In genomic region chr13:5866532-5866931, GRCm38 (mm10) we compare ENCODE assay signal across 17 mouse cellular contexts. TPM values are rescaled to one million over a fixed set of nuclear protein-coding genes. Genes with fewer than 3 reads are reported as not detected.
A peak's percentile ranks its signal among the peaks of the same experiment; 100 is the strongest.
DNase-seq lines count a peak whose midpoint lies in the region; ATAC-seq and TF ChIP-seq lines count a peak whose summit lies in the region.
"Had no signal": no experiment of that assay in that cellular context is flagged by ENCODE, and none has a peak within 500 bp of the region (broad histone marks: within the 10 kb centered on the region; RNA-seq: fewer than 3 reads in every experiment).

No protein-coding gene starts in this region.

- no peak for ATAC-seq in heart, embryonic 11.5 days (replicated peaks; ENCODE audit: insufficient number of reproducible peaks, low FRiP score, low TSS enrichment)
- no peak for ATAC-seq in hindbrain, embryonic 16.5 days
- ATAC-seq: activated CD4-positive, CD25-positive, alpha-beta regulatory T cell, adult 4 months; intestine, embryonic 16.5 days; liver, postnatal 0 days had no signal

- H3K4me2 ChIP-seq in heart, embryonic 11.5 days: no peak overlapping the region
- peak overlapping the region; percentile 66 for H3K4me2 ChIP-seq in hindbrain, embryonic 16.5 days (ENCODE audit: low read length)
- peak overlapping the region; percentile 91 for H3K4me2 ChIP-seq in myocyte (ENCODE audit: low read depth)
- H3K4me2 ChIP-seq: limb, embryonic 13.5 days had no signal

- H3K4me3 ChIP-seq in heart, adult 2 months: peak overlapping the region; percentile 89
- H3K4me3 ChIP-seq in heart, embryonic 11.5 days (ENCODE audit: low read depth, low read length): no peak overlapping the region
- H3K4me3 ChIP-seq in left cerebral cortex, adult 2 months: peak overlapping the region; percentile 63
- H3K4me3 ChIP-seq in hindbrain, embryonic 16.5 days (ENCODE audit: low read length): no peak overlapping the region
- peak overlapping the region; percentile 70 for H3K4me3 ChIP-seq in myocyte
- H3K4me3 ChIP-seq: erythroblast, embryonic 14.5 days; limb, embryonic 13.5 days had no signal

- WGBS in heart, adult 2 months: 48% methylated on average over 5 of the region's 5 CpGs
- 89% methylated on average over 5 of the region's 5 CpGs for WGBS in heart, embryonic 11.5 days (ENCODE audit: insufficient replicate concordance)
- 86% methylated on average over 5 of the region's 5 CpGs for WGBS in hindbrain, embryonic 16.5 days

- no peak for DNase-seq in heart, adult 2 months
- no peak for DNase-seq in left cerebral cortex, adult 2 months (ENCODE audit: extremely low spot score in 1 of 2, low spot score in 2 of 2)
- no peak for DNase-seq in left cerebral cortex, postnatal 14 days (ENCODE audit: low spot score in 2 of 2)
- DNase-seq in kidney, postnatal 4 days: no peak
- DNase-seq in urinary bladder, postnatal 4 days (ENCODE audit: low spot score in 2 of 2): no peak
- DNase-seq: cerebellum, adult 2 months; kidney, postnatal 14 days; layer of hippocampus, postnatal 36 days; liver, postnatal 0 days; thymus, postnatal 14 days had no signal

- H3K9me3 ChIP-seq in heart, embryonic 11.5 days (replicated peaks; ENCODE audit: control insufficient read depth, low read length): no peaks in the 10 kb centered on the region
- H3K9me3 ChIP-seq in hindbrain, embryonic 16.5 days (ENCODE audit: control insufficient read depth, low read length): no peaks in the 10 kb centered on the region
- H3K9me3 ChIP-seq: limb, embryonic 13.5 days had no signal

- H3K79me2 ChIP-seq in heart, adult 2 months (replicated peaks; ENCODE audit: control insufficient read depth, insufficient read depth, low read length): peaks cover 8% of the 10 kb centered on the region
- peaks cover 70% of the 10 kb centered on the region for H3K79me2 ChIP-seq in myocyte (ENCODE audit: control insufficient read depth, insufficient read depth)

- intact Hi-C loops in heart, adult 2 months (cut with DNase I): loop anchor here (10.0 kb wide), 1 partner anchor 922 kb away; no protein-coding TSS in a partner anchor
- intact Hi-C loops in left cerebral cortex, adult 2 months (cut with DNase I): no loop called here
- intact Hi-C loops in left cerebral cortex, postnatal 14 days (cut with DNase I): loop anchor here (5.0 to 10.0 kb wide), 4 partner anchors 311 to 668 kb away; no protein-coding TSS in a partner anchor

- TF ChIP-seq POLR2A in heart, adult 2 months (IDR thresholded peaks at IDR 0.05; ENCODE audit: insufficient read depth, low read depth, low read length): no peak
- TF ChIP-seq POLR2A in myocyte (IDR thresholded peaks at IDR 0.05; ENCODE audit: insufficient read length, low read depth): no peak

- peak overlapping the region; percentile 25 for H3K9ac ChIP-seq in heart, adult 2 months (ENCODE audit: low read depth, low read length)
- H3K9ac ChIP-seq in heart, embryonic 11.5 days (ENCODE audit: low read depth, low read length): no peak overlapping the region
- H3K9ac ChIP-seq in hindbrain, embryonic 16.5 days (ENCODE audit: low read depth, low read length): no peak overlapping the region
- H3K9ac ChIP-seq: limb, embryonic 13.5 days; liver, postnatal 0 days had no signal

- H3K4me1 ChIP-seq in heart, adult 2 months (ENCODE audit: control insufficient read depth, insufficient read depth, low read length): peaks cover 16% of the 10 kb centered on the region
- H3K4me1 ChIP-seq in heart, embryonic 11.5 days (ENCODE audit: control insufficient read depth, insufficient read depth, low read length): peaks cover 30% of the 10 kb centered on the region
- H3K4me1 ChIP-seq in hindbrain, embryonic 16.5 days (ENCODE audit: control insufficient read depth, insufficient read depth, low read depth, low read length): peaks cover 27% of the 10 kb centered on the region

- H3K36me3 ChIP-seq in heart, adult 2 months (ENCODE audit: control insufficient read depth, insufficient read depth, low read length): peaks cover 55% of the 10 kb centered on the region
- H3K36me3 ChIP-seq in heart, embryonic 11.5 days (ENCODE audit: control insufficient read depth, insufficient read depth, low read length): peaks cover 29% of the 10 kb centered on the region
- H3K36me3 ChIP-seq in hindbrain, embryonic 16.5 days (ENCODE audit: control insufficient read depth, insufficient read depth, low read length): peaks cover 19% of the 10 kb centered on the region
- H3K36me3 ChIP-seq in myocyte (ENCODE audit: control insufficient read depth, insufficient read depth): peaks cover 46% of the 10 kb centered on the region

- H3K27me3 ChIP-seq in heart, adult 2 months (ENCODE audit: control insufficient read depth, insufficient read depth, low read length): no peaks in the 10 kb centered on the region
- H3K27me3 ChIP-seq in heart, embryonic 11.5 days (ENCODE audit: control insufficient read depth, insufficient read depth, low read length): no peaks in the 10 kb centered on the region
- H3K27me3 ChIP-seq in hindbrain, embryonic 16.5 days (replicated peaks; ENCODE audit: control insufficient read depth, insufficient read depth, low read length): no peaks in the 10 kb centered on the region
- H3K27me3 ChIP-seq in myocyte (ENCODE audit: control insufficient read depth, insufficient read depth, insufficient read length): no peaks in the 10 kb centered on the region
- H3K27me3 ChIP-seq: limb, embryonic 13.5 days had no signal

- no peak for TF ChIP-seq CTCF in heart, adult 2 months (IDR thresholded peaks at IDR 0.05)
- no peak for TF ChIP-seq CTCF in left cerebral cortex, adult 2 months (IDR thresholded peaks at IDR 0.05)

- TF ChIP-seq EP300 in heart, adult 2 months (IDR thresholded peaks at IDR 0.05; ENCODE audit: insufficient read depth, low read depth, low read length): no peak

- H3ac ChIP-seq in myocyte (ENCODE audit: control insufficient read depth, insufficient read length): no peak overlapping the region

- peak overlapping the region; percentile 95 for H3K27ac ChIP-seq in heart, adult 2 months
- no peak overlapping the region; the same call in 1 of the 2 replicates for H3K27ac ChIP-seq in heart, embryonic 11.5 days (ENCODE audit: low read depth, low read length)
- peak overlapping the region; percentile 89; the same call in 1 of the 2 replicates for H3K27ac ChIP-seq in left cerebral cortex, adult 2 months
- no peak overlapping the region for H3K27ac ChIP-seq in hindbrain, embryonic 16.5 days (ENCODE audit: low read depth, low read length)
- H3K27ac ChIP-seq: limb, embryonic 13.5 days had no signal

TF ChIP-seq in myocyte, 11 proteins besides CTCF, POLR2A, EP300 and RAD21:
- TF ChIP-seq TCF12 (IDR thresholded peaks at IDR 0.05; ENCODE audit: insufficient read depth, poor library complexity, severe bottlenecking) (no peak), TCF3 (IDR thresholded peaks at IDR 0.05; ENCODE audit: insufficient read length, low read depth) (no peak)

RNA-seq across cellular contexts. Expression of gene Klf6, which starts 5.2 kb away (rescaled TPM):
- 10 to 100 TPM; 51.8 to 55.8 TPM for total RNA-seq in heart, adult 2 months (2021)
- 13.7 and 23.1 TPM in 2 replicates for polyA plus RNA-seq in heart, adult 2 months (2012; rRNA removed)
- 54.4 and 62.4 TPM in 2 replicates for polyA plus RNA-seq in heart, embryonic 11.5 days (2014; fragmentation: Nextera tagmentation; extraction: Ambion mirVana)
- total RNA-seq in left cerebral cortex, adult 2 months (2021): 10 to 100 TPM; 49.0 to 55.1 TPM
- 10 to 100 TPM; 57.7 to 59.7 TPM for total RNA-seq in left cerebral cortex, postnatal 14 days (2021)
- polyA plus RNA-seq in hindbrain, embryonic 16.5 days (2015; fragmentation: Nextera tagmentation; extraction: Ambion mirVana): 87.6 and 96.3 TPM in 2 replicates
- 21.2 TPM for polyA plus RNA-seq in myocyte (2012; fragmentation: generic; extraction: Trizol)

Comparison
In these comparisons a context has a peak if more than half of its experiments do, and no peak if none do; other contexts are left out.
1. H3K27ac ChIP-seq: peak in heart, adult 2 months (single experiment) and left cerebral cortex, adult 2 months (single experiment); none in heart, embryonic 11.5 days (single experiment) and hindbrain, embryonic 16.5 days (single experiment).
2. H3K4me3 ChIP-seq: peak in heart, adult 2 months (single experiment), left cerebral cortex, adult 2 months (single experiment) and myocyte (single experiment); none in heart, embryonic 11.5 days (single experiment) and hindbrain, embryonic 16.5 days (single experiment).